Mouse (Mus musculus) MEL (cell line): ENCODE data around the gene Sorbs1. TPM values are rescaled to one million over a fixed set of nuclear protein-coding genes. Genes with fewer than 3 reads are reported as not detected.

Experiments used
- DNase-seq: peaks from one replicate; pipeline ENCODE4 v3.0.0; 2011; ENCODE audit warnings: low read depth, low spot score
- H3K27ac ChIP-seq: 2 replicates; pipeline ENCODE4 v1.5.1; 2012; ENCODE audit warnings: low read depth, mild to moderate bottlenecking, control low read depth, low read length, moderate library complexity; ENCODE audit not compliant: control insufficient read depth
- H3K27me3 ChIP-seq, 2 experiments: fragments of 150-350 bp in 1 of 2; sonication (generic) in 1 of 2; 2 replicates each; pipeline ENCODE4 v1.6.1; 2012; ENCODE audit warnings: low read length in 2 of 2, mild to moderate bottlenecking in 2 of 2, improper control_type of control experiment in 1 of 2, moderate library complexity in 1 of 2; ENCODE audit not compliant: insufficient read depth in 2 of 2, control insufficient read depth in 1 of 2
- H3K36me3 ChIP-seq, 2 experiments: 2 replicates each; pipeline ENCODE4 v1.6.1; 2012 to 2014; ENCODE audit warnings: low read length in 2 of 2, improper control_type of control experiment in 1 of 2, inconsistent platforms in 1 of 2, mild to moderate bottlenecking in 1 of 2; ENCODE audit not compliant: insufficient read depth in 2 of 2, control insufficient read depth in 1 of 2
- H3K4me1 ChIP-seq, 2 experiments: fragments of 150-350 bp in 1 of 2; sonication (generic) in 1 of 2; 2 replicates each; pipeline ENCODE4 v1.6.1; 2012; ENCODE audit warnings: low read length in 2 of 2, improper control_type of control experiment in 1 of 2, mild to moderate bottlenecking in 1 of 2; ENCODE audit not compliant: insufficient read depth in 2 of 2, control insufficient read depth in 1 of 2
- H3K4me3 ChIP-seq, 2 experiments: fragments of 150-350 bp in 1 of 2; sonication (generic) in 1 of 2; 2 replicates each; pipeline ENCODE4 v1.5.1; 2012; ENCODE audit warnings: low read depth in 2 of 2, low read length in 2 of 2, mild to moderate bottlenecking in 2 of 2, moderate library complexity in 2 of 2, control low read depth in 1 of 2, improper control_type of control experiment in 1 of 2; ENCODE audit not compliant: control insufficient read depth in 1 of 2, insufficient read depth in 1 of 2
- H3K79me2 ChIP-seq: 2 replicates; pipeline ENCODE4 v1.6.1; 2012; ENCODE audit warnings: mild to moderate bottlenecking, low read length, moderate library complexity; ENCODE audit not compliant: control insufficient read depth, poor library complexity, insufficient read depth
- H3K9ac ChIP-seq: 2 replicates; pipeline ENCODE4 v1.6.1; 2012; ENCODE audit warnings: low read depth, mild to moderate bottlenecking, control low read depth, low read length, moderate library complexity; ENCODE audit not compliant: control insufficient read depth, poor library complexity, severe bottlenecking
- H3K9me3 ChIP-seq: fragments of 150-350 bp; sonication (generic); replicated peaks from 2 replicates; pipeline ENCODE4 v1.6.1; 2012; ENCODE audit warnings: mild to moderate bottlenecking, low read length, improper control_type of control experiment, moderate library complexity; ENCODE audit not compliant: insufficient read depth
- EP300 ChIP-seq, 2 experiments: IDR thresholded peaks; 2 replicates each; pipeline ENCODE4 v1.6.1; 2011; ENCODE audit warnings: improper control_type of control experiment in 2 of 2, low read length in 2 of 2, low read depth in 1 of 2, mild to moderate bottlenecking in 1 of 2
- GABPA ChIP-seq: IDR thresholded peaks from 2 replicates; pipeline ENCODE4 v1.6.1; 2012; ENCODE audit warnings: low read depth, mild to moderate bottlenecking, inconsistent platforms, low read length, improper control_type of control experiment, moderate library complexity
- GATA1 ChIP-seq: IDR thresholded peaks from 2 replicates; pipeline ENCODE4 v1.6.1; 2011; ENCODE audit warnings: low read depth, low read length, improper control_type of control experiment
- JUND ChIP-seq: IDR thresholded peaks from 2 replicates; pipeline ENCODE4 v1.6.1; 2011; ENCODE audit warnings: low read depth, mild to moderate bottlenecking, improper control_type of control experiment, low read length
- MAFK ChIP-seq: IDR thresholded peaks from 2 replicates; pipeline ENCODE4 v1.6.1; 2011; ENCODE audit warnings: low read depth, mild to moderate bottlenecking, low read length, improper control_type of control experiment, borderline replicate concordance
- MXI1 ChIP-seq: IDR thresholded peaks from 2 replicates; pipeline ENCODE4 v1.6.1; 2011; ENCODE audit warnings: mild to moderate bottlenecking, low read depth, low read length, improper control_type of control experiment
- NELFE ChIP-seq: IDR thresholded peaks from 2 replicates; pipeline ENCODE4 v1.6.1; 2011; ENCODE audit warnings: low read depth, low read length, improper control_type of control experiment
- NRF1 ChIP-seq: IDR thresholded peaks from 2 replicates; pipeline ENCODE4 v1.6.1; 2014; ENCODE audit warnings: low read depth, mild to moderate bottlenecking, inconsistent platforms, low read length, improper control_type of control experiment, moderate library complexity; ENCODE audit not compliant: poor library complexity, insufficient read depth, severe bottlenecking
- USF1 ChIP-seq: IDR thresholded peaks from 2 replicates; pipeline ENCODE4 v1.6.1; 2014; ENCODE audit warnings: low read depth, mild to moderate bottlenecking, inconsistent platforms, low read length, improper control_type of control experiment, moderate library complexity
- USF2 ChIP-seq, 2 experiments: IDR thresholded peaks; 2 replicates each; pipeline ENCODE4 v1.6.1; 2011 to 2012; ENCODE audit warnings: improper control_type of control experiment in 2 of 2, low read length in 2 of 2, borderline replicate concordance in 1 of 2, inconsistent platforms in 1 of 2, low read depth in 1 of 2, mild to moderate bottlenecking in 1 of 2; ENCODE audit not compliant: insufficient read depth in 1 of 2
- ZC3H11A ChIP-seq: IDR thresholded peaks from 2 replicates; pipeline ENCODE4 v1.6.1; 2012; ENCODE audit warnings: low read depth, mild to moderate bottlenecking, inconsistent platforms, low read length, improper control_type of control experiment
- ZNF384 ChIP-seq: IDR thresholded peaks from 2 replicates; pipeline ENCODE4 v1.6.1; 2012; ENCODE audit warnings: low read depth, mild to moderate bottlenecking, inconsistent platforms, low read length, improper control_type of control experiment
- polyA plus RNA-seq, 2 experiments: library from polyadenylated mRNA; stranded (reverse) in 1 of 2; unstranded in 1 of 2; fragments of >175 nt in 1 of 2; fragments of >200 nt in 1 of 2; gene quantifications; 2 replicates each; pipeline versions ENCODE4 v1.2.1 to v1.2.4; 2012; ENCODE audit warnings: low replicate concordance in 2 of 2, low read depth in 1 of 2; ENCODE audit not compliant: insufficient read length in 2 of 2, insufficient read depth in 1 of 2, missing spikeins in 1 of 2
- total RNA-seq: library from RNA; depleted of rRNA; stranded (reverse); fragments of 300-350 nt; gene quantifications from 2 replicates; pipeline ENCODE4 v1.2.3, GENCODE M21; 2012

The Sorbs1 gene
- total and polyA plus RNA-seq, 3 experiments, result 1.3 to 5.3 TPM; not detected in 1

- H3K4me1 ChIP-seq, result peaks cover 11 to 12% of the 10 kb centered on the region in 2 experiments
- peak; percentile 38 for DNase-seq
- H3K36me3 ChIP-seq, result peaks cover 0 to 13% of the 10 kb centered on the region in 2 experiments; a peak in 2 of 4 replicates
- H3K79me2 ChIP-seq, result no peaks in the 10 kb centered on the region
- H3K4me3 ChIP-seq, result no peak overlapping the region
- H3K27ac ChIP-seq, result no peak overlapping the region
- H3K27me3 ChIP-seq, result no peaks in the 10 kb centered on the region
- TF ChIP-seq USF1, result no peak
- peak; percentile 56 for TF ChIP-seq GATA1
- TF ChIP-seq EP300 (IDR thresholded peaks at IDR 0.05; ENCODE audit: low read depth in 1 of 2, low read length in 2 of 2), result peak in 1 of 2 experiments; percentile 14; a peak in 1 of 4 replicates
- no peak overlapping the region for H3K9ac ChIP-seq
- H3K9me3 ChIP-seq, result no peaks in the 10 kb centered on the region
These were observed 71.2 kb downstream of the Sorbs1 start for GRCm38 (mm10) chr19:40442377-40442776.

- H3K27ac ChIP-seq, result no peak overlapping the region
- H3K9me3 ChIP-seq, result no peaks in the 10 kb centered on the region
- H3K36me3 ChIP-seq, result peaks cover 0 to 13% of the 10 kb centered on the region in 2 experiments; a peak in 2 of 4 replicates
- no peak overlapping the region for H3K4me3 ChIP-seq
- no peaks in the 10 kb centered on the region for H3K79me2 ChIP-seq
- DNase-seq, result peak; percentile 17
- no peak for TF ChIP-seq ZC3H11A
- 0 out of 2 replicates have a peak, but pooled peaks have one; percentile 25 for TF ChIP-seq GATA1
- TF ChIP-seq, all 39 proteins: peak for 1
- Histone ChIP-seq H3K9ac (no peak overlapping the region), H3K27me3 (no peaks in the 10 kb centered on the region), H3K4me1 (peaks cover 11 to 12% of the 10 kb centered on the region in 2 experiments)
These were observed 72.6 kb downstream of the Sorbs1 start for GRCm38 (mm10) chr19:40440951-40441350.

- Histone ChIP-seq H3K4me3 (no peak overlapping the region), H3K36me3 (peaks cover 0 to 13% of the 10 kb centered on the region in 2 experiments; a peak in 2 of 4 replicates), H3K9ac (no peak overlapping the region), H3K4me1 (peaks cover 11 to 12% of the 10 kb centered on the region in 2 experiments), H3K27ac (no peak overlapping the region), H3K27me3 (no peaks in the 10 kb centered on the region), H3K79me2 (no peaks in the 10 kb centered on the region), H3K9me3 (no peaks in the 10 kb centered on the region)
- no peak for DNase-seq
- no peak for TF ChIP-seq ZNF384
- no peak for TF ChIP-seq USF2 (IDR thresholded peaks at IDR 0.05; ENCODE audit: borderline replicate concordance in 1 of 2, insufficient read depth in 1 of 2, low read depth in 1 of 2, low read length in 2 of 2)
- TF ChIP-seq MXI1, result no peak
- TF ChIP-seq NELFE, result no peak
- TF ChIP-seq GABPA, result no peak
- no peak for TF ChIP-seq EP300 (IDR thresholded peaks at IDR 0.05; ENCODE audit: low read depth in 1 of 2, low read length in 2 of 2)
- no peak for TF ChIP-seq MAFK
- TF ChIP-seq GATA1, result no peak
- TF ChIP-seq JUND, result no peak
- TF ChIP-seq NRF1, result no peak
These were observed 74.7 kb downstream of the Sorbs1 start for GRCm38 (mm10) chr19:40438907-40439306.
